9 mouse cellular contexts compared by ENCODE assay signal in genomic region chr12:83301616-83302319, GRCm38 (mm10).
DNase-seq lines count a peak whose midpoint lies in the region; ATAC-seq lines count a peak whose summit lies in the region.
"Had no signal": no experiment of that assay in that cellular context is flagged by ENCODE, and none has a peak within 500 bp of the region (broad histone marks: within the 10 kb centered on the region; RNA-seq: fewer than 3 reads in every experiment).

No protein-coding gene starts in this region.

- peaks cover 21% of the 10 kb centered on the region for H3K4me1 ChIP-seq in forebrain, embryonic 15.5 days
- H3K4me1 ChIP-seq in hindbrain, embryonic 16.5 days (ENCODE audit: control insufficient read depth, insufficient read depth, low read depth, low read length) = peaks cover 22% of the 10 kb centered on the region
- peaks cover 31% of the 10 kb centered on the region for H3K4me1 ChIP-seq in neural tube, embryonic 13.5 days (replicated peaks)

- no peak overlapping the region for H3K4me2 ChIP-seq in forebrain, embryonic 15.5 days (replicated peaks)
- H3K4me2 ChIP-seq in hindbrain, embryonic 16.5 days (ENCODE audit: low read length) = no peak overlapping the region; the same call in 1 of the 2 replicates
- H3K4me2 ChIP-seq in neural tube, embryonic 13.5 days = peak overlapping the region; percentile 32

- H3K27ac ChIP-seq in forebrain, embryonic 15.5 days (replicated peaks) = peak overlapping the region; percentile 90
- H3K27ac ChIP-seq in hindbrain, embryonic 16.5 days (ENCODE audit: low read depth, low read length) = peak overlapping the region; percentile 85
- peak overlapping the region; percentile 96 for H3K27ac ChIP-seq in neural tube, embryonic 13.5 days (replicated peaks)

- ATAC-seq in frontal cortex, adult (ENCODE audit: low TSS enrichment) = 0 out of 2 replicates have a peak, but pooled peaks have one; percentile 7
- ATAC-seq in forebrain, embryonic 15.5 days (replicated peaks) = peak; percentile 35
- peak; percentile 25 for ATAC-seq in hindbrain, embryonic 16.5 days
- peak; percentile 30; the same call in 1 of the 2 replicates for ATAC-seq in neural tube, embryonic 13.5 days (ENCODE audit: low read depth)
- no peak for ATAC-seq in erythroid progenitor cell, adult 5-6 weeks (replicated peaks; ENCODE audit: low FRiP score, poor library complexity, severe bottlenecking)

- H3K9me3 ChIP-seq in forebrain, embryonic 15.5 days = no peaks in the 10 kb centered on the region
- H3K9me3 ChIP-seq in hindbrain, embryonic 16.5 days (ENCODE audit: control insufficient read depth, low read length) = no peaks in the 10 kb centered on the region
- no peaks in the 10 kb centered on the region for H3K9me3 ChIP-seq in neural tube, embryonic 13.5 days

- no peak overlapping the region for H3K9ac ChIP-seq in forebrain, embryonic 15.5 days (replicated peaks)
- H3K9ac ChIP-seq in hindbrain, embryonic 16.5 days (ENCODE audit: low read depth, low read length) = peak overlapping the region; percentile 55
- peak overlapping the region; percentile 57 for H3K9ac ChIP-seq in neural tube, embryonic 13.5 days

- no peaks in the 10 kb centered on the region for H3K27me3 ChIP-seq in forebrain, embryonic 15.5 days
- H3K27me3 ChIP-seq in hindbrain, embryonic 16.5 days (replicated peaks; ENCODE audit: control insufficient read depth, insufficient read depth, low read length) = no peaks in the 10 kb centered on the region
- no peaks in the 10 kb centered on the region for H3K27me3 ChIP-seq in neural tube, embryonic 13.5 days

- no peaks in the 10 kb centered on the region for H3K36me3 ChIP-seq in forebrain, embryonic 15.5 days
- no peaks in the 10 kb centered on the region for H3K36me3 ChIP-seq in hindbrain, embryonic 16.5 days (ENCODE audit: control insufficient read depth, insufficient read depth, low read length)
- no peaks in the 10 kb centered on the region for H3K36me3 ChIP-seq in neural tube, embryonic 13.5 days

- no peak overlapping the region for H3K4me3 ChIP-seq in forebrain, embryonic 15.5 days
- no peak overlapping the region for H3K4me3 ChIP-seq in hindbrain, embryonic 16.5 days (ENCODE audit: low read length)
- H3K4me3 ChIP-seq in neural tube, embryonic 13.5 days = no peak overlapping the region
- H3K4me3 ChIP-seq: myocyte had no signal

- DNase-seq in frontal cortex, postnatal 36 days (ENCODE audit: low spot score in 2 of 2) = no peak
- DNase-seq in urinary bladder, postnatal 4 days (ENCODE audit: low spot score in 2 of 2) = no peak
- no peak for DNase-seq in left cerebral cortex, adult 11 months (ENCODE audit: low spot score)

- WGBS in forebrain, embryonic 15.5 days = 58% methylated on average over 18 of the region's 18 CpGs
- WGBS in hindbrain, embryonic 16.5 days = 44% methylated on average over 18 of the region's 18 CpGs
- WGBS in neural tube, embryonic 13.5 days = 52% methylated on average over 18 of the region's 18 CpGs
